Mouse (Mus musculus) liver, embryonic 16.5 days (tissue): Measurements from ENCODE around the gene Dcp1a. TPM values are rescaled to one million over a fixed set of nuclear protein-coding genes. Genes with fewer than 3 reads are reported as not detected.

ENCODE experiments used
- ATAC-seq: fragments of 200-750 bp; cut with Nextera tagmentation; 2 replicates; pipeline ENCODE4 v1.8.0; 2017; ENCODE audit warnings: low read depth, mild to moderate bottlenecking, moderate number of reproducible peaks, moderate library complexity
- H3K27ac ChIP-seq: fragments of 300-500 bp; sonication (generic); 2 replicates; pipeline ENCODE4 v1.5.1; 2014; ENCODE audit warnings: mild to moderate bottlenecking, low read length
- H3K27me3 ChIP-seq: fragments of 300-500 bp; sonication (generic); 2 replicates; pipeline ENCODE4 v1.6.1; 2014; ENCODE audit warnings: low read depth, low read length, mixed read lengths; ENCODE audit not compliant: control insufficient read depth, insufficient read depth
- H3K36me3 ChIP-seq: fragments of 300-500 bp; sonication (generic); 2 replicates; pipeline ENCODE4 v1.6.1; 2014; ENCODE audit warnings: mild to moderate bottlenecking; ENCODE audit not compliant: control insufficient read depth, insufficient read depth
- H3K4me1 ChIP-seq: fragments of 300-500 bp; sonication (generic); 2 replicates; pipeline ENCODE4 v1.6.1; 2014; ENCODE audit warnings: low read depth, low read length, mixed read lengths; ENCODE audit not compliant: control insufficient read depth
- H3K4me2 ChIP-seq: fragments of 300-500 bp; sonication (generic); 2 replicates; pipeline ENCODE4 v1.6.1; 2014; ENCODE audit warnings: low read depth, low read length, mixed read lengths
- H3K4me3 ChIP-seq: fragments of 300-500 bp; sonication (generic); 2 replicates; pipeline ENCODE4 v1.5.1; 2014; ENCODE audit warnings: low read depth, mild to moderate bottlenecking, low read length
- H3K9ac ChIP-seq: fragments of 300-500 bp; sonication (generic); 2 replicates; pipeline ENCODE4 v1.6.1; 2014; ENCODE audit warnings: low read depth, low read length
- H3K9me3 ChIP-seq: fragments of 300-500 bp; sonication (generic); replicated peaks from 2 replicates; pipeline ENCODE4 v1.6.1; 2016; ENCODE audit warnings: low read length; ENCODE audit not compliant: control insufficient read depth
- WGBS: fragments of 180-500 bp; shearing (Covaris S2); extraction: QIAGEN DNeasy Blood & Tissue Kit; methylation state at CpG from one replicate; pipeline ENCODE4 v1.1.7; 2014; ENCODE audit not compliant: insufficient replicate concordance; 5-methylcytosine and 5-hydroxymethylcytosine counted together
- polyA plus RNA-seq: library from polyadenylated mRNA; unstranded; fragments of >200 nt; fragmentation: Nextera tagmentation; extraction: Ambion mirVana; gene quantifications from 2 replicates; pipeline ENCODE4 v1.2.1, GENCODE M21; 2015

The Dcp1a gene
- polyA plus RNA-seq, 1 experiment from 2014 or later, result 7.4 TPM

DNA sequence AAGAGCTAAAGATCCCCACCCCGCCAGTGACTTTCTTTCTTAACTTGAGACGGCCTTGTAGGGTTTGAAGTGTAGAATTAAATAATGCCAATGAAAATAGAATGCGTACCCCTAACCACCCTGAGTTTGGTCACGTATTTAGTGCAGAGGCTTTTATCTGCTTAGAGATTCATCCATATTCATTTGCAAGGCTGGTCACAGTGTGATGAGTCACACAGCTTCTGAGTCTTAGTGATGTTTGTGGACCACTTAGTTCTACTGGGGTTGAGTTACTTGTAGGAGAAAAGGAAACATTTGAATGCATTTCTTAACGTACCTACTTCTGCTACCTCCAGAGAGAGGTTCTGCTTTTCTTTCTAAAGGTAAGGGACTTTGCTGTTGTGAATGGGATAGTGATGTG is 25.7 kb downstream of the Dcp1a start:
- Histone ChIP-seq H3K9me3 (no peaks in the 10 kb centered on the region), H3K36me3 (peaks cover 12% of the 10 kb centered on the region), H3K9ac (no peak overlapping the region), H3K4me2 (no peak overlapping the region), H3K4me3 (no peak overlapping the region), H3K27me3 (no peaks in the 10 kb centered on the region), H3K4me1 (no peaks in the 10 kb centered on the region), H3K27ac (no peak overlapping the region)
- ATAC-seq, result no peak
- WGBS, result 73% methylated on average over 5 of the region's 5 CpGs

DNA sequence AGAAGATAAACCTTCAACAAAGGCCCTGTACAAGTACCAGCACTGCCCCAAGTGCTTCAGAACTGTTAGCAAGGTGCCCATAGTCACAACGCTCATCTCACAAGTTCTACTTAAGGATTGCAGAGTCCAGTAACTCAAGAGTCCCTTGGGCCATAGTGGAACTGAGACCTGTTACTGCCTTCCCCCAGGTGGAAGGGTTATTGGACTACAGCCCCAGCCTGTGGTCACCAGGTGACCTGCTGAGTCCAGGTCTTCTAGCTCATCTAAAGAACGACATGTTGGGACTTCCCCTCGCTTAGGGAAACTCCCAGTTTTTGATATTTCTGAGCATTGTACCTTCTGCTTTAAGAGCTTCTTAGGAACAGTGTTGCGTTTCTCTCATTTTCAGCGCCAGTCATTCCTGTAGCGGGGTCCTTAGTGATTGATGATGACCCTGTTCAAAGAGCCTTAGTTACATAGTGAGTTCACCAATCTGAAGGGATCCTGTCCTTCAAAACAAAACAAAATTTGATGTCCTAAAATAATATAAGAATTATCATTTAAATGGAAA is 31.0 kb downstream of the Dcp1a start:
- no peaks in the 10 kb centered on the region for H3K9me3 ChIP-seq
- no peaks in the 10 kb centered on the region for H3K27me3 ChIP-seq
- no peak overlapping the region for H3K27ac ChIP-seq
- H3K4me2 ChIP-seq, result no peak overlapping the region
- H3K4me1 ChIP-seq, result no peaks in the 10 kb centered on the region
- no peak for ATAC-seq
- H3K36me3 ChIP-seq, result peaks cover 18% of the 10 kb centered on the region
- WGBS, result 87% methylated on average over 6 of the region's 6 CpGs
- no peak overlapping the region for H3K9ac ChIP-seq
- H3K4me3 ChIP-seq, result no peak overlapping the region

GRCm38 (mm10) chr14:30512896-30513295 is 33.6 kb downstream of the Dcp1a start:
- WGBS, result 69% methylated on average over 5 of the region's 5 CpGs
- Histone ChIP-seq H3K4me3 (no peak overlapping the region), H3K36me3 (peaks cover 7% of the 10 kb centered on the region; the same call in 1 of the 2 replicates), H3K9me3 (no peaks in the 10 kb centered on the region), H3K27me3 (no peaks in the 10 kb centered on the region), H3K4me2 (no peak overlapping the region), H3K9ac (no peak overlapping the region), H3K27ac (no peak overlapping the region), H3K4me1 (peaks cover 6% of the 10 kb centered on the region)
- ATAC-seq, result no peak

DNA sequence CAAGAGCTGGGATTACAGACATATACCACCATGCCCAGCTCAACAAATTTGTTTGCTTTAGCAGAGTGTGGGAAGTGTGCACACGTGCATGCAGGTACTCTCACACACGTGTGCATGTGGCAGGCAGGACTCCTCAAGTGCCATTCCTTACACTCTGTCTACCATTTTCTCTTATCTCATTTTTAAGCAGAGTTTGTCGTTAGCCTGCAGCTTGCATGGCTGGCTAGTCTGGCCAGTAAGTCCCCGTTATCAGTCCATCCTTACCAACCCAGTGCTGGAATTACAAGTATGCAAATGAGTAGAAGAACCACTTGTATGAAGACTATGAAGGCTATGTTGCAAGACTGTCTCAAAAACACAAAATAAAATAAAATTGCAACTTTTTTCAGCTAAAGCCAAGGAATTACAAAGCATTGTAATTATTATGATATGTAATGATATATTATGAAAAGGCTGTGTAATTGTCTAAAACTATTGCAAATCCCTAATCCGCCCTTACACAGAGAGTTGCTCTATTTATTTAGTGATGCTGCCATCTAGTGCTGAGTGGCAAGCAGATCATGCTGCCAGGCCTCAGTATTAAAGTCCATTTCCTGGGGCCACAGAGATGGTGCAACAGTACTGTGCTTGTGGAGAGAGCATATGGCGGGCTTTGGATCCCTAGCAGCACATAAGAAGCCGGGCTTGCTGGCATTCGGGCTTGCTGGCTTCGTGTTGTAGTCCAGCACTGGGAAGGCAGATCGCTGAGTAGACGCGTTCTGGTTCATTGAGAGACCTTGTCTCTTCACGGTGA is 36.8 kb downstream of the Dcp1a start:
- peak; percentile 48 for ATAC-seq
- peaks cover 3% of the 10 kb centered on the region; the same call in 1 of the 2 replicates for H3K36me3 ChIP-seq
- H3K9me3 ChIP-seq, result no peaks in the 10 kb centered on the region
- no peaks in the 10 kb centered on the region for H3K27me3 ChIP-seq
- H3K27ac ChIP-seq, result no peak overlapping the region; the same call in 1 of the 2 replicates
- WGBS, result 67% methylated on average over 13 of the region's 13 CpGs
- H3K9ac ChIP-seq, result no peak overlapping the region
- H3K4me2 ChIP-seq, result no peak overlapping the region
- peaks cover 6% of the 10 kb centered on the region for H3K4me1 ChIP-seq
- no peak overlapping the region for H3K4me3 ChIP-seq

- Histone ChIP-seq H3K9me3 (no peaks in the 10 kb centered on the region), H3K27me3 (no peaks in the 10 kb centered on the region), H3K4me1 (peaks cover 6% of the 10 kb centered on the region), H3K27ac (no peak overlapping the region), H3K4me3 (no peak overlapping the region), H3K36me3 (peaks cover 3% of the 10 kb centered on the region), H3K4me2 (no peak overlapping the region), H3K9ac (no peak overlapping the region)
- no peak for ATAC-seq
- WGBS, result 84% methylated on average over 5 of the region's 5 CpGs
Observed at GRCm38 (mm10) chr14:30519323-30519722, 40.0 kb downstream of the Dcp1a start.

GRCm38 (mm10) chr14:30523356-30523755 is 44.0 kb downstream of the Dcp1a start:
- no peak for ATAC-seq
- H3K9me3 ChIP-seq, result no peaks in the 10 kb centered on the region
- no peak overlapping the region for H3K4me2 ChIP-seq
- H3K36me3 ChIP-seq, result peaks cover 7% of the 10 kb centered on the region; the same call in 1 of the 2 replicates
- WGBS, result 80% methylated on average over 6 of the region's 6 CpGs
- no peak overlapping the region for H3K4me3 ChIP-seq
- no peaks in the 10 kb centered on the region for H3K4me1 ChIP-seq
- no peak overlapping the region for H3K9ac ChIP-seq
- no peaks in the 10 kb centered on the region for H3K27me3 ChIP-seq
- no peak overlapping the region for H3K27ac ChIP-seq

DNA sequence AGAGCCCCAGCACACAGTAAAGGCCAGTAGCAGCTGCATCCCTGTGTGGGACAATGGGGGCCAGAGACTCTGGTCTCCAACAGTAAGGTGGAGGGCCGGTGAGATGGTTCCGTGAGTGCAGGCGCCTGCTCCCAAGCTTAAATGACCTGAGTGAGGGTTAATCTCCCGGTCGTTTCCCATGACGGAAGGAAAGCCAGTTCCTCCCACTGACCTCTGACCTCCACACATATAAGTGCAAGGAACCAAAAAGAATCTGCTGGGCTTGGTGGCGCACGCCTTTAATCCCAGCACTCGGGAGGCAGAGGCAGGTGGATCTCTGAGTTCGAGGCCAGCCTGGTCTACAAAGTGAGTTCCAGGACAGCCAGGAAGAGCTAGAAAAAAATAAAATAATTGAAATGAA is 49.1 kb downstream of the Dcp1a start:
- Histone ChIP-seq H3K4me3 (no peak overlapping the region), H3K36me3 (peaks cover 4% of the 10 kb centered on the region; the same call in 1 of the 2 replicates), H3K9ac (no peak overlapping the region), H3K9me3 (no peaks in the 10 kb centered on the region), H3K4me1 (no peaks in the 10 kb centered on the region), H3K27ac (no peak overlapping the region), H3K27me3 (no peaks in the 10 kb centered on the region), H3K4me2 (no peak overlapping the region)
- ATAC-seq, result no peak
- 86% methylated on average over 10 of the region's 10 CpGs for WGBS

- WGBS, result 75% methylated on average over 5 of the region's 5 CpGs
- no peak overlapping the region for H3K9ac ChIP-seq
- no peaks in the 10 kb centered on the region for H3K9me3 ChIP-seq
- H3K4me1 ChIP-seq, result no peaks in the 10 kb centered on the region
- no peak overlapping the region for H3K4me2 ChIP-seq
- H3K27me3 ChIP-seq, result no peaks in the 10 kb centered on the region
- H3K36me3 ChIP-seq, result peaks cover 4% of the 10 kb centered on the region; the same call in 1 of the 2 replicates
- H3K27ac ChIP-seq, result no peak overlapping the region
- no peak overlapping the region for H3K4me3 ChIP-seq
- ATAC-seq, result no peak
Observed at GRCm38 (mm10) chr14:30528961-30529360, 49.6 kb downstream of the Dcp1a start.

GRCm38 (mm10) chr14:30529454-30529853 is 50.1 kb downstream of the Dcp1a start:
- WGBS, result 82% methylated on average over 12 of the region's 12 CpGs
- Histone ChIP-seq H3K9me3 (no peaks in the 10 kb centered on the region), H3K4me2 (no peak overlapping the region), H3K36me3 (peaks cover 4% of the 10 kb centered on the region; the same call in 1 of the 2 replicates), H3K4me1 (no peaks in the 10 kb centered on the region), H3K27ac (no peak overlapping the region), H3K27me3 (no peaks in the 10 kb centered on the region), H3K9ac (no peak overlapping the region), H3K4me3 (no peak overlapping the region)
- no peak for ATAC-seq
